Mouse (Mus musculus): Measurements from ENCODE around the gene Syce2.
A peak's percentile ranks its signal among the peaks of the same experiment; 100 is the strongest.

The Syce2 gene

GRCm38 (mm10) chr8:84844397-84845070 lies 27.4 kb upstream of the Syce2 start:
- DNase-seq (ENCODE audit: low read depth, low spot score) = no peak

- no peak for DNase-seq (ENCODE audit: low read depth, low spot score)
Observed at GRCm38 (mm10) chr8:84845355-84846093, 26.4 kb upstream of the Syce2 start.

GRCm38 (mm10) chr8:84846094-84846721 lies 25.7 kb upstream of the Syce2 start:
- no peak for DNase-seq (ENCODE audit: low read depth, low spot score)

- peak; percentile 100 for DNase-seq (ENCODE audit: low read depth, low spot score)
Observed at GRCm38 (mm10) chr8:84846722-84847572, 25.0 kb upstream of the Syce2 start, which contains the start of gene Calr. Calr (minus strand) TSS chr8:84846934.

- no peak for DNase-seq (ENCODE audit: low read depth, low spot score)
Observed at GRCm38 (mm10) chr8:84847684-84848435, 24.1 kb upstream of the Syce2 start.

- DNase-seq (ENCODE audit: low read depth, low spot score) = no peak
Observed at GRCm38 (mm10) chr8:84856434-84856833, 15.5 kb upstream of the Syce2 start.

GRCm38 (mm10) chr8:84856864-84857441 lies 15.0 kb upstream of the Syce2 start, which contains the start of gene Farsa:
Farsa (plus strand) TSS chr8:84856989.
- peak; percentile 80 for DNase-seq (ENCODE audit: low read depth, low spot score)

- DNase-seq (ENCODE audit: low read depth, low spot score) = no peak
Observed at GRCm38 (mm10) chr8:84872309-84872965, 526 bp downstream of the Syce2 start.

- no peak for DNase-seq (ENCODE audit: low read depth, low spot score)
Observed at GRCm38 (mm10) chr8:84873016-84873415, 1.1 kb downstream of the Syce2 start.

GRCm38 (mm10) chr8:84874339-84874738 lies 2.4 kb downstream of the Syce2 start:
- no peak for DNase-seq (ENCODE audit: low read depth, low spot score)

GRCm38 (mm10) chr8:84877297-84878035 lies 5.6 kb downstream of the Syce2 start:
- no peak for DNase-seq (ENCODE audit: low read depth, low spot score)

- no peak for DNase-seq (ENCODE audit: low read depth, low spot score)
Observed at GRCm38 (mm10) chr8:84878915-84879314, 7.0 kb downstream of the Syce2 start.

- DNase-seq (ENCODE audit: low read depth, low spot score) = no peak
Observed at GRCm38 (mm10) chr8:84884728-84885127, 12.8 kb downstream of the Syce2 start.

GRCm38 (mm10) chr8:84888280-84888679 lies 16.4 kb downstream of the Syce2 start:
- no peak for DNase-seq (ENCODE audit: low read depth, low spot score)

- DNase-seq (ENCODE audit: low read depth, low spot score) = no peak
Observed at GRCm38 (mm10) chr8:84889141-84889540, 17.2 kb downstream of the Syce2 start.

- DNase-seq (ENCODE audit: low read depth, low spot score) = no peak
Observed at GRCm38 (mm10) chr8:84892993-84893708, 21.2 kb downstream of the Syce2 start.

GRCm38 (mm10) chr8:84893709-84894134 lies 21.8 kb downstream of the Syce2 start, which contains the start of gene Gcdh:
Gcdh (minus strand) TSS chr8:84893921.
- peak; percentile 94 for DNase-seq (ENCODE audit: low read depth, low spot score)

GRCm38 (mm10) chr8:84895963-84896362 lies 24.1 kb downstream of the Syce2 start:
- DNase-seq (ENCODE audit: low read depth, low spot score) = no peak

All from brain, embryonic 18.5 days (tissue).